Mouse (Mus musculus): ENCODE measurements around the gene Tfap2d. TPM values are rescaled to one million over a fixed set of nuclear protein-coding genes. Genes with fewer than 3 reads are reported as not detected.

Tfap2d gene
- polyA plus RNA-seq, 1 experiment from 2014 or later, result not detected

- no peak overlapping the region for H3K27ac ChIP-seq (ENCODE audit: low read length)
- no peak overlapping the region for H3K4me2 ChIP-seq (ENCODE audit: low read depth, low read length)
These were observed 111.1 kb downstream of the Tfap2d start for GRCm38 (mm10) chr1:19213851-19214395.

More at GRCm38 (mm10) chr1:19213851-19214395, 111.1 kb downstream of the Tfap2d start:
- Histone ChIP-seq H3K9ac (ENCODE audit: low read length) (no peak overlapping the region), H3K4me1 (replicated peaks; ENCODE audit: control insufficient read depth, insufficient read depth, low read length) (peaks cover 3% of the 10 kb centered on the region; the same call in 1 of the 2 replicates), H3K4me3 (ENCODE audit: low read length) (no peak overlapping the region), H3K27me3 (ENCODE audit: control insufficient read depth, insufficient read depth, low read depth, low read length) (peaks cover 88% of the 10 kb centered on the region), H3K36me3 (ENCODE audit: control insufficient read depth, insufficient read depth, low read length) (no peaks in the 10 kb centered on the region), H3K9me3 (ENCODE audit: control insufficient read depth, low read length) (no peaks in the 10 kb centered on the region)
- WGBS, result 1% methylated on average over 36 of the region's 36 CpGs
- no peak for ATAC-seq (ENCODE audit: low read depth)

Other genes starting within 250 kb of the Tfap2d start
- gene Tfap2b, start 105.9 kb downstream of the Tfap2d start, polyA plus RNA-seq (2015; fragmentation: Nextera tagmentation; extraction: Ambion mirVana), result 0.13 and 0.19 TPM in 2 replicates

Data from lung, embryonic 16.5 days (tissue).